In genomic region chr2:117807121-117807520, GRCm38 (mm10) we compare ENCODE assay signal across 29 mouse cellular contexts.
DNase-seq lines count a peak whose midpoint lies in the region; ATAC-seq lines count a peak whose summit lies in the region.
"Had no signal": no experiment of that assay in that cellular context is flagged by ENCODE, and none has a peak within 500 bp of the region (broad histone marks: within the 10 kb centered on the region; RNA-seq: fewer than 3 reads in every experiment).

No protein-coding gene starts in this region.

- WGBS in embryonic facial prominence, embryonic 14.5 days: 70% methylated on average over 3 of the region's 3 CpGs
- WGBS in embryonic facial prominence, embryonic 10.5 days: 88% methylated on average over 3 of the region's 3 CpGs
- WGBS in lung, embryonic 15.5 days: 52% methylated on average over 3 of the region's 3 CpGs

- H3K9ac ChIP-seq in embryonic facial prominence, embryonic 14.5 days (ENCODE audit: low read depth, low read length): no peak overlapping the region
- no peak overlapping the region for H3K9ac ChIP-seq in lung, embryonic 15.5 days
- H3K9ac ChIP-seq: embryonic facial prominence, embryonic 15.5 days; forebrain, embryonic 13.5 days; heart, embryonic 13.5 days; hindbrain, embryonic 14.5 days had no signal

- no peaks in the 10 kb centered on the region for H3K36me3 ChIP-seq in embryonic facial prominence, embryonic 14.5 days (ENCODE audit: control insufficient read depth, insufficient read depth, low read length)
- H3K36me3 ChIP-seq in embryonic facial prominence, embryonic 10.5 days (replicated peaks): no peaks in the 10 kb centered on the region
- H3K36me3 ChIP-seq in lung, embryonic 15.5 days: no peaks in the 10 kb centered on the region
- H3K36me3 ChIP-seq: embryonic facial prominence, embryonic 15.5 days; forebrain, embryonic 10.5 days; heart, embryonic 10.5 days; heart, embryonic 13.5 days had no signal

- no peaks in the 10 kb centered on the region for H3K27me3 ChIP-seq in embryonic facial prominence, embryonic 14.5 days (replicated peaks; ENCODE audit: control insufficient read depth, insufficient read depth, low read length)
- no peaks in the 10 kb centered on the region for H3K27me3 ChIP-seq in embryonic facial prominence, embryonic 10.5 days (replicated peaks; ENCODE audit: low read depth, poor library complexity, severe bottlenecking)
- no peaks in the 10 kb centered on the region for H3K27me3 ChIP-seq in lung, embryonic 15.5 days
- H3K27me3 ChIP-seq: embryonic facial prominence, embryonic 15.5 days; forebrain, embryonic 13.5 days; heart, embryonic 13.5 days had no signal

- H3K9me3 ChIP-seq in embryonic facial prominence, embryonic 14.5 days (ENCODE audit: control insufficient read depth, low read length): no peaks in the 10 kb centered on the region
- H3K9me3 ChIP-seq in embryonic facial prominence, embryonic 10.5 days: no peaks in the 10 kb centered on the region
- H3K9me3 ChIP-seq in lung, embryonic 15.5 days: no peaks in the 10 kb centered on the region
- H3K9me3 ChIP-seq: embryonic facial prominence, embryonic 15.5 days; forebrain, embryonic 10.5 days; forebrain, embryonic 13.5 days; heart, embryonic 10.5 days; heart, embryonic 13.5 days had no signal

- no peak overlapping the region for H3K4me2 ChIP-seq in embryonic facial prominence, embryonic 14.5 days (ENCODE audit: low read depth, low read length)
- H3K4me2 ChIP-seq in lung, embryonic 15.5 days: no peak overlapping the region
- H3K4me2 ChIP-seq: embryonic facial prominence, embryonic 15.5 days; forebrain, embryonic 13.5 days; heart, embryonic 13.5 days; hindbrain, embryonic 14.5 days had no signal

- H3K4me1 ChIP-seq in embryonic facial prominence, embryonic 14.5 days (ENCODE audit: control insufficient read depth, insufficient read depth, low read length): peaks cover 7% of the 10 kb centered on the region; the same call in 1 of the 2 replicates
- H3K4me1 ChIP-seq in embryonic facial prominence, embryonic 10.5 days: no peaks in the 10 kb centered on the region
- peaks cover 12% of the 10 kb centered on the region; the same call in 1 of the 2 replicates for H3K4me1 ChIP-seq in lung, embryonic 15.5 days
- H3K4me1 ChIP-seq: embryonic facial prominence, embryonic 15.5 days; forebrain, embryonic 10.5 days; forebrain, embryonic 13.5 days; heart, embryonic 10.5 days had no signal

- H3K27ac ChIP-seq in embryonic facial prominence, embryonic 14.5 days (replicated peaks; ENCODE audit: low read depth, low read length): no peak overlapping the region
- H3K27ac ChIP-seq in embryonic facial prominence, embryonic 10.5 days (replicated peaks): no peak overlapping the region
- H3K27ac ChIP-seq in lung, embryonic 15.5 days: peak overlapping the region; percentile 64
- H3K27ac ChIP-seq: embryonic facial prominence, embryonic 15.5 days; forebrain, embryonic 10.5 days; forebrain, embryonic 13.5 days; heart, adult 2 months; heart, embryonic 10.5 days; heart, embryonic 13.5 days; hindbrain, embryonic 14.5 days; hindbrain, postnatal 0 days had no signal

- no peak overlapping the region for H3K4me3 ChIP-seq in embryonic facial prominence, embryonic 14.5 days (ENCODE audit: low read depth, low read length)
- H3K4me3 ChIP-seq in embryonic facial prominence, embryonic 10.5 days: no peak overlapping the region
- no peak overlapping the region for H3K4me3 ChIP-seq in lung, embryonic 15.5 days
- H3K4me3 ChIP-seq: embryonic facial prominence, embryonic 15.5 days; erythroblast, embryonic 14.5 days; forebrain, embryonic 10.5 days; forebrain, embryonic 13.5 days; heart, adult 2 months; heart, embryonic 10.5 days; heart, embryonic 13.5 days had no signal

- peak; percentile 19 for DNase-seq in embryonic facial prominence, embryonic 14.5 days (ENCODE audit: low spot score)
- DNase-seq in embryonic facial prominence, embryonic 10.5 days (ENCODE audit: low spot score): no peak
- no peak for DNase-seq in lung, postnatal 10 days
- DNase-seq in lung, postnatal 36 days: peak; percentile 21
- no peak for DNase-seq in lung, postnatal 25 days (ENCODE audit: low spot score)
- DNase-seq in ovary, postnatal 14 days (ENCODE audit: low spot score): no peak
- no peak for DNase-seq in Muller cell, postnatal 12 days (ENCODE audit: inconsistent ontology term)
- DNase-seq: adrenal gland, adult 8-10 months; adrenal gland, postnatal 25 days; cerebellum, adult 11-12 months; cerebellum, adult 8-10 months; cerebellum, postnatal 10 days; cerebellum, postnatal 36 days; embryo, embryonic 11 days; gastrocnemius, postnatal 10 days; gastrocnemius, postnatal 36 days; heart, adult 2 months; heart, postnatal 14 days; heart, postnatal 4 days had no signal

- ATAC-seq in embryonic facial prominence, embryonic 14.5 days (ENCODE audit: low read depth): no peak
- no peak for ATAC-seq in lung, embryonic 15.5 days (ENCODE audit: borderline replicate concordance, extremely low read depth, low FRiP score, low TSS enrichment)
- ATAC-seq: forebrain, embryonic 13.5 days; forebrain, embryonic 16.5 days; hindbrain, postnatal 0 days had no signal

Comparison
In these comparisons a context has a peak if more than half of its experiments do, and no peak if none do; other contexts are left out.
1. DNase-seq: peak in embryonic facial prominence, embryonic 14.5 days (single experiment) and lung, postnatal 36 days (single experiment); none in embryonic facial prominence, embryonic 10.5 days (single experiment), lung, postnatal 10 days (single experiment), lung, postnatal 25 days (single experiment), ovary, postnatal 14 days (single experiment) and Muller cell, postnatal 12 days (single experiment).